Mouse (Mus musculus) CH12.LX (cell line): ENCODE measurements around the gene Npr1. TPM values are rescaled to one million over a fixed set of nuclear protein-coding genes. Genes with fewer than 3 reads are reported as not detected.

Source experiments
- DNase-seq: peaks from one replicate; pipeline ENCODE4 v3.0.0-alpha.2; 2013; ENCODE audit errors: extremely low read depth
- H3K27ac ChIP-seq: 2 replicates; pipeline ENCODE4 v1.5.1; 2012; ENCODE audit warnings: low read depth, mild to moderate bottlenecking, control low read depth, moderate library complexity; ENCODE audit not compliant: insufficient read depth
- H3K27me3 ChIP-seq: replicated peaks from 2 replicates; pipeline ENCODE3; 2012; ENCODE audit warnings: inconsistent platforms
- H3K36me3 ChIP-seq, 2 experiments: replicated peaks in 1 of 2; 2 replicates each; pipeline versions ENCODE3 to v1.6.1; 2012; ENCODE audit warnings: inconsistent platforms in 1 of 2, low read length in 1 of 2, mild to moderate bottlenecking in 1 of 2, mixed read lengths in 1 of 2, moderate library complexity in 1 of 2; ENCODE audit not compliant: control insufficient read depth in 1 of 2, insufficient read depth in 1 of 2
- H3K4me1 ChIP-seq, 2 experiments: 2 replicates each; pipeline ENCODE4 v1.6.1; 2012; ENCODE audit warnings: inconsistent platforms in 1 of 2, moderate library complexity in 1 of 2; ENCODE audit not compliant: insufficient read depth in 2 of 2, control insufficient read depth in 1 of 2
- H3K4me2 ChIP-seq: 2 replicates; pipeline ENCODE4 v1.6.1; 2012; ENCODE audit warnings: low read depth, mild to moderate bottlenecking, control low read depth; ENCODE audit not compliant: poor library complexity, insufficient read depth, severe bottlenecking
- H3K4me3 ChIP-seq, 3 experiments: fragments of 150-350 bp in 1 of 3; sonication (generic) in 1 of 3; replicated peaks in 1 of 3; 2 replicates each; pipeline versions ENCODE3 to v1.5.1; 2011 to 2012; ENCODE audit warnings: low read depth in 2 of 3, low read length in 2 of 3, mild to moderate bottlenecking in 2 of 3, moderate library complexity in 2 of 3, control low read depth in 1 of 3, improper control_type of control experiment in 1 of 3, inconsistent platforms in 1 of 3, mixed read lengths in 1 of 3; ENCODE audit not compliant: poor library complexity in 1 of 3
- H3K79me2 ChIP-seq: replicated peaks from 2 replicates; pipeline ENCODE4 v1.6.1; 2012; ENCODE audit warnings: mild to moderate bottlenecking, moderate library complexity; ENCODE audit not compliant: control insufficient read depth, poor library complexity, insufficient read depth, severe bottlenecking; ENCODE audit errors: extremely low read depth
- H3K9ac ChIP-seq: 2 replicates; pipeline ENCODE4 v1.6.1; 2012; ENCODE audit warnings: low read depth, mild to moderate bottlenecking, control low read depth, moderate library complexity; ENCODE audit not compliant: insufficient read depth
- H3K9me3 ChIP-seq: replicated peaks from 2 replicates; pipeline ENCODE3; 2012; ENCODE audit warnings: low read length, inconsistent platforms, mixed read lengths
- BHLHE40 ChIP-seq: IDR thresholded peaks from 2 replicates; pipeline ENCODE4 v1.6.1; 2011; ENCODE audit warnings: mild to moderate bottlenecking, low read depth, low read length, improper control_type of control experiment
- CHD1 ChIP-seq: IDR thresholded peaks from 2 replicates; pipeline ENCODE4 v1.6.1; 2012; ENCODE audit warnings: low read depth, low read length, improper control_type of control experiment, inconsistent platforms
- CHD2 ChIP-seq: IDR thresholded peaks from 2 replicates; pipeline ENCODE4 v1.6.1; 2011; ENCODE audit warnings: low read length, improper control_type of control experiment
- CTCF ChIP-seq, 2 experiments: IDR thresholded peaks in 1 of 2; conservative IDR thresholded peaks in 1 of 2; 2 replicates each; pipeline ENCODE4 v1.5.1; 2011 to 2012; ENCODE audit warnings: low read depth in 2 of 2, low read length in 2 of 2, improper control_type of control experiment in 1 of 2, inconsistent platforms in 1 of 2, mild to moderate bottlenecking in 1 of 2, moderate library complexity in 1 of 2
- E2F4 ChIP-seq: IDR thresholded peaks from 2 replicates; pipeline ENCODE4 v1.6.1; 2011; ENCODE audit warnings: low read depth, low read length, improper control_type of control experiment; ENCODE audit not compliant: insufficient replicate concordance
- ELF1 ChIP-seq: IDR thresholded peaks from 2 replicates; pipeline ENCODE4 v1.6.1; 2014; ENCODE audit warnings: low read depth, mild to moderate bottlenecking, inconsistent platforms, low read length, improper control_type of control experiment
- EP300 ChIP-seq: IDR thresholded peaks from 2 replicates; pipeline ENCODE4 v1.6.1; 2011; ENCODE audit warnings: low read length, improper control_type of control experiment
- ETS1 ChIP-seq: conservative IDR thresholded peaks from 2 replicates; pipeline ENCODE4 v1.6.1; 2012; ENCODE audit warnings: low read depth, mild to moderate bottlenecking, inconsistent platforms, low read length, improper control_type of control experiment, moderate library complexity
- GABPA ChIP-seq: IDR thresholded peaks from 2 replicates; pipeline ENCODE4 v1.6.1; 2012; ENCODE audit warnings: low read depth, low read length, improper control_type of control experiment, inconsistent platforms; ENCODE audit not compliant: insufficient replicate concordance
- HCFC1 ChIP-seq: IDR thresholded peaks from 2 replicates; pipeline ENCODE4 v1.6.1; 2012; ENCODE audit warnings: low read depth, mild to moderate bottlenecking, inconsistent platforms, low read length, improper control_type of control experiment
- IRF4 ChIP-seq: IDR thresholded peaks from 2 replicates; pipeline ENCODE4 v1.6.1; 2014; ENCODE audit warnings: low read depth, mild to moderate bottlenecking, inconsistent platforms, low read length, improper control_type of control experiment
- JUN ChIP-seq: IDR thresholded peaks from 2 replicates; pipeline ENCODE4 v1.6.1; 2011; ENCODE audit warnings: low read depth, mild to moderate bottlenecking, low read length, improper control_type of control experiment, moderate library complexity; ENCODE audit not compliant: insufficient read depth
- JUND ChIP-seq: conservative IDR thresholded peaks from 2 replicates; pipeline ENCODE4 v1.6.1; 2011; ENCODE audit warnings: low read depth, low read length, improper control_type of control experiment
- KAT2A ChIP-seq: IDR thresholded peaks from 2 replicates; pipeline ENCODE4 v1.6.1; 2012; ENCODE audit warnings: low read length, improper control_type of control experiment, inconsistent platforms; ENCODE audit not compliant: insufficient replicate concordance
- MAFK ChIP-seq: IDR thresholded peaks from 2 replicates; pipeline ENCODE4 v1.6.1; 2011; ENCODE audit warnings: low read length, improper control_type of control experiment; ENCODE audit not compliant: insufficient replicate concordance
- MAX ChIP-seq: IDR thresholded peaks from 2 replicates; pipeline ENCODE4 v1.6.1; 2011; ENCODE audit warnings: low read length, improper control_type of control experiment
- MAZ ChIP-seq: IDR thresholded peaks from 2 replicates; pipeline ENCODE4 v1.6.1; 2012; ENCODE audit warnings: low read depth, mild to moderate bottlenecking, inconsistent platforms, low read length, improper control_type of control experiment, moderate library complexity
- MEF2A ChIP-seq: IDR thresholded peaks from 2 replicates; pipeline ENCODE4 v1.6.1; 2014; ENCODE audit warnings: low read depth, mild to moderate bottlenecking, inconsistent platforms, low read length, improper control_type of control experiment, borderline replicate concordance
- MXI1 ChIP-seq: IDR thresholded peaks from 2 replicates; pipeline ENCODE4 v1.6.1; 2011; ENCODE audit warnings: mild to moderate bottlenecking, low read depth, low read length, improper control_type of control experiment
- MYC ChIP-seq: IDR thresholded peaks from 2 replicates; pipeline ENCODE4 v1.6.1; 2011; ENCODE audit warnings: low read depth, mild to moderate bottlenecking, improper control_type of control experiment, low read length
- NELFE ChIP-seq: IDR thresholded peaks from 2 replicates; pipeline ENCODE4 v1.6.1; 2011; ENCODE audit warnings: low read depth, low read length, improper control_type of control experiment
- NRF1 ChIP-seq: IDR thresholded peaks from 2 replicates; pipeline ENCODE4 v1.6.1; 2014; ENCODE audit warnings: low read depth, mild to moderate bottlenecking, inconsistent platforms, low read length, improper control_type of control experiment, moderate library complexity
- PAX5 ChIP-seq: IDR thresholded peaks from 2 replicates; pipeline ENCODE4 v1.6.1; 2012; ENCODE audit warnings: low read length, inconsistent platforms, mixed read lengths
- POLR2A ChIP-seq: IDR thresholded peaks from 2 replicates; pipeline ENCODE4 v1.6.1; 2011; ENCODE audit warnings: low read depth, mild to moderate bottlenecking, improper control_type of control experiment, low read length
- POLR2AphosphoS2 ChIP-seq: IDR thresholded peaks from 2 replicates; pipeline ENCODE4 v1.6.1; 2011; ENCODE audit warnings: low read depth, low read length, improper control_type of control experiment
- RAD21 ChIP-seq: IDR thresholded peaks from 2 replicates; pipeline ENCODE4 v1.6.1; 2011; ENCODE audit warnings: low read depth, mild to moderate bottlenecking, low read length, improper control_type of control experiment, moderate library complexity
- RCOR1 ChIP-seq: conservative IDR thresholded peaks from 2 replicates; pipeline ENCODE4 v1.6.1; 2012; ENCODE audit warnings: low read depth, mild to moderate bottlenecking, inconsistent platforms, low read length, improper control_type of control experiment
- SIN3A ChIP-seq: IDR thresholded peaks from 2 replicates; pipeline ENCODE4 v1.6.1; 2012; ENCODE audit warnings: low read length, improper control_type of control experiment, inconsistent platforms
- SMC3 ChIP-seq: IDR thresholded peaks from 2 replicates; pipeline ENCODE4 v1.6.1; 2011; ENCODE audit warnings: low read depth, low read length, improper control_type of control experiment
- TCF12 ChIP-seq: IDR thresholded peaks from 2 replicates; pipeline ENCODE4 v1.6.1; 2014; ENCODE audit warnings: low read depth, mild to moderate bottlenecking, inconsistent platforms, low read length, improper control_type of control experiment
- UBTF ChIP-seq: IDR thresholded peaks from 2 replicates; pipeline ENCODE4 v1.6.1; 2012; ENCODE audit warnings: low read depth, mild to moderate bottlenecking, inconsistent platforms, low read length, improper control_type of control experiment, moderate library complexity
- USF1 ChIP-seq: IDR thresholded peaks from 2 replicates; pipeline ENCODE4 v1.6.1; 2014; ENCODE audit warnings: low read depth, mild to moderate bottlenecking, inconsistent platforms, low read length, improper control_type of control experiment
- USF2 ChIP-seq: conservative IDR thresholded peaks from 2 replicates; pipeline ENCODE4 v1.6.1; 2011; ENCODE audit warnings: low read depth, low read length, improper control_type of control experiment
- ZC3H11A ChIP-seq: IDR thresholded peaks from 2 replicates; pipeline ENCODE4 v1.6.1; 2012; ENCODE audit warnings: low read depth, mild to moderate bottlenecking, inconsistent platforms, low read length, improper control_type of control experiment
- ZKSCAN1 ChIP-seq: IDR thresholded peaks from 2 replicates; pipeline ENCODE4 v1.6.1; 2012; ENCODE audit warnings: low read depth, inconsistent platforms, low read length, improper control_type of control experiment, borderline replicate concordance
- ZMIZ1 ChIP-seq: IDR thresholded peaks from 2 replicates; pipeline ENCODE4 v1.6.1; 2012; ENCODE audit warnings: low read depth, mild to moderate bottlenecking, inconsistent platforms, low read length, improper control_type of control experiment
- ZNF384 ChIP-seq: IDR thresholded peaks from 2 replicates; pipeline ENCODE4 v1.6.1; 2012; ENCODE audit warnings: low read depth, low read length, improper control_type of control experiment, inconsistent platforms
- dilution Hi-C: fragments of 300-500 bp; cut with MboI; formaldehyde crosslinking; loops from 2 replicates; pipeline ENCODE4 v1.14.3; 2020; ENCODE audit warnings: low sequenced_read_pairs; ENCODE audit not compliant: extremely low pct_unique_long_range_greater_than_20kb, extremely low pct_ligation_motif_present
- in situ Hi-C: fragments of 300-500 bp; cut with MboI; formaldehyde crosslinking; loops from 3 replicates; pipeline ENCODE4 v1.14.3; 2019; ENCODE audit warnings: low sequenced_read_pairs, low pct_ligation_motif_present, low pct_unique_long_range_greater_than_20kb, mixed read lengths
- polyA plus RNA-seq: library from polyadenylated mRNA; unstranded; fragments of >175 nt; gene quantifications from 2 replicates; pipeline ENCODE4 v1.2.1, GENCODE M21; 2012; ENCODE audit warnings: low read depth; ENCODE audit not compliant: insufficient read length
- total RNA-seq, 2 experiments: library from RNA; depleted of rRNA; stranded (reverse); fragments of 300-350 nt in 1 of 2; fragments of >200 nt in 1 of 2; gene quantifications; 2 replicates each; pipeline ENCODE4 v1.2.3; 2012 to 2014

The Npr1 gene
- total and polyA plus RNA-seq, 3 experiments: 0.13 TPM; not detected in 2

- H3K4me3 ChIP-seq: peak overlapping the region; percentile 3 to 50 (median 41)
- H3K79me2 ChIP-seq: no peaks in the 10 kb centered on the region
- DNase-seq: peak; percentile 14
- H3K4me1 ChIP-seq: peaks cover 4 to 7% of the 10 kb centered on the region in 2 experiments; a peak in 2 of 4 replicates
- no peaks in the 10 kb centered on the region for H3K36me3 ChIP-seq
- no peak overlapping the region; the same call in 1 of the 2 replicates for H3K9ac ChIP-seq
- peak overlapping the region; percentile 98 for H3K4me2 ChIP-seq
- peaks cover 11% of the 10 kb centered on the region for H3K9me3 ChIP-seq
- peaks cover 19% of the 10 kb centered on the region for H3K27me3 ChIP-seq
- dilution Hi-C loops (no loop called here), in situ Hi-C loops (loop anchor here (5.0 kb wide), 1 partner anchor 49 kb away; no protein-coding TSS in a partner anchor)
- no peak overlapping the region for H3K27ac ChIP-seq
- TF ChIP-seq POLR2AphosphoS2: no peak
- peak; percentile 69 for TF ChIP-seq SMC3
- no peak for TF ChIP-seq ZNF384
- TF ChIP-seq BHLHE40: no peak
- no peak for TF ChIP-seq HCFC1
- TF ChIP-seq IRF4: peak; percentile 39; the same call in 1 of the 2 replicates
- TF ChIP-seq CTCF (conservative IDR thresholded peaks at IDR 0.05 in 1 of 2, IDR thresholded peaks at IDR 0.05 in 1 of 2; ENCODE audit: low read depth in 2 of 2, low read length in 2 of 2): peak; percentile 33 to 89; a peak in 3 of 4 replicates
- no peak for TF ChIP-seq MYC
- TF ChIP-seq CHD2: no peak
- no peak for TF ChIP-seq JUN
- TF ChIP-seq TCF12: no peak
- TF ChIP-seq USF2: no peak
- TF ChIP-seq KAT2A: no peak
- no peak for TF ChIP-seq USF1
- no peak for TF ChIP-seq ETS1
- TF ChIP-seq ZMIZ1: no peak
- TF ChIP-seq ZKSCAN1: no peak
- no peak for TF ChIP-seq MXI1
- no peak for TF ChIP-seq CHD1
- peak; percentile 31; the same call in 1 of the 2 replicates for TF ChIP-seq JUND
- TF ChIP-seq E2F4: no peak
- no peak for TF ChIP-seq GABPA
- 0 out of 2 replicates have a peak, but pooled peaks have one; percentile 6 for TF ChIP-seq ZC3H11A
- no peak for TF ChIP-seq UBTF
- TF ChIP-seq ELF1: no peak
- TF ChIP-seq NELFE: no peak
- no peak for TF ChIP-seq NRF1
- peak; percentile 90 for TF ChIP-seq RAD21
- no peak for TF ChIP-seq POLR2A
- TF ChIP-seq MAZ: peak; percentile 33; the same call in 1 of the 2 replicates
- TF ChIP-seq MEF2A: no peak
- no peak for TF ChIP-seq RCOR1
- TF ChIP-seq EP300: no peak
- TF ChIP-seq PAX5: no peak
- no peak for TF ChIP-seq MAX
- no peak; the same call in 1 of the 2 replicates for TF ChIP-seq SIN3A
- TF ChIP-seq MAFK: no peak
These were observed 673 bp upstream of the Npr1 start for GRCm38 (mm10) chr3:90466311-90466766.
